Mouse (Mus musculus) heart, embryonic 14.5 days (tissue): ENCODE measurements around the gene Ncaph2. TPM values are rescaled to one million over a fixed set of nuclear protein-coding genes. Genes with fewer than 3 reads are reported as not detected.

Source experiments
- ATAC-seq: fragments of 200-750 bp; cut with Nextera tagmentation; 2 replicates; pipeline ENCODE4 v1.8.0; 2017; ENCODE audit warnings: low read depth, moderate TSS enrichment; ENCODE audit not compliant: insufficient number of reproducible peaks, insufficient read depth, low FRiP score
- H3K27ac ChIP-seq, 2 experiments: fragments of 200-500 bp in 1 of 2; fragments of 300-500 bp in 1 of 2; sonication (generic) in 1 of 2; replicated peaks in 1 of 2; 2 replicates each; pipeline ENCODE4 v1.5.1; 2012 to 2014; ENCODE audit warnings: low read depth in 2 of 2, low read length in 2 of 2, control low read depth in 1 of 2, mild to moderate bottlenecking in 1 of 2, mixed read lengths in 1 of 2; ENCODE audit not compliant: control insufficient read depth in 1 of 2, insufficient read depth in 1 of 2
- H3K27me3 ChIP-seq: fragments of 300-500 bp; sonication (generic); 2 replicates; pipeline ENCODE4 v1.6.1; 2014; ENCODE audit warnings: mild to moderate bottlenecking, low read length, control low read depth; ENCODE audit not compliant: control insufficient read depth, insufficient read depth
- H3K36me3 ChIP-seq: fragments of 300-500 bp; sonication (generic); 2 replicates; pipeline ENCODE4 v1.6.1; 2014; ENCODE audit warnings: mild to moderate bottlenecking, control low read depth, low read length, mixed read lengths; ENCODE audit not compliant: control insufficient read depth, insufficient read depth
- H3K4me1 ChIP-seq, 2 experiments: fragments of 200-500 bp in 1 of 2; fragments of 300-500 bp in 1 of 2; sonication (generic) in 1 of 2; 2 replicates each; pipeline ENCODE4 v1.6.1; 2012 to 2014; ENCODE audit warnings: low read length in 2 of 2, control low read depth in 1 of 2, mixed read lengths in 1 of 2; ENCODE audit not compliant: control insufficient read depth in 2 of 2, insufficient read depth in 2 of 2
- H3K4me2 ChIP-seq: fragments of 300-500 bp; sonication (generic); 2 replicates; pipeline ENCODE4 v1.6.1; 2014; ENCODE audit warnings: mild to moderate bottlenecking, low read length
- H3K4me3 ChIP-seq, 2 experiments: fragments of 200-500 bp in 1 of 2; fragments of 300-500 bp in 1 of 2; sonication (generic) in 1 of 2; 2 replicates each; pipeline ENCODE4 v1.5.1; 2012 to 2014; ENCODE audit warnings: low read length in 2 of 2, mild to moderate bottlenecking in 2 of 2, control low read depth in 1 of 2, low read depth in 1 of 2, moderate library complexity in 1 of 2; ENCODE audit not compliant: control insufficient read depth in 1 of 2, insufficient read depth in 1 of 2
- H3K9ac ChIP-seq: fragments of 300-500 bp; sonication (generic); 2 replicates; pipeline ENCODE4 v1.6.1; 2014; ENCODE audit warnings: mild to moderate bottlenecking, low read length
- H3K9me3 ChIP-seq: fragments of 300-500 bp; sonication (generic); 2 replicates; pipeline ENCODE4 v1.6.1; 2016; ENCODE audit warnings: low read length, control low read depth; ENCODE audit not compliant: control insufficient read depth
- WGBS: fragments of 180-500 bp; shearing (Covaris S2); extraction: QIAGEN DNeasy Blood & Tissue Kit; methylation state at CpG from one replicate; pipeline ENCODE4 v1.1.7; 2014; 5-methylcytosine and 5-hydroxymethylcytosine counted together
- polyA plus RNA-seq: library from polyadenylated mRNA; unstranded; fragments of >200 nt; fragmentation: Nextera tagmentation; extraction: Ambion mirVana; gene quantifications from 2 replicates; pipeline ENCODE4 v1.2.1, GENCODE M21; 2014

Ncaph2 gene
- polyA plus RNA-seq, 1 experiment from 2014 or later: 97.6 TPM

DNA sequence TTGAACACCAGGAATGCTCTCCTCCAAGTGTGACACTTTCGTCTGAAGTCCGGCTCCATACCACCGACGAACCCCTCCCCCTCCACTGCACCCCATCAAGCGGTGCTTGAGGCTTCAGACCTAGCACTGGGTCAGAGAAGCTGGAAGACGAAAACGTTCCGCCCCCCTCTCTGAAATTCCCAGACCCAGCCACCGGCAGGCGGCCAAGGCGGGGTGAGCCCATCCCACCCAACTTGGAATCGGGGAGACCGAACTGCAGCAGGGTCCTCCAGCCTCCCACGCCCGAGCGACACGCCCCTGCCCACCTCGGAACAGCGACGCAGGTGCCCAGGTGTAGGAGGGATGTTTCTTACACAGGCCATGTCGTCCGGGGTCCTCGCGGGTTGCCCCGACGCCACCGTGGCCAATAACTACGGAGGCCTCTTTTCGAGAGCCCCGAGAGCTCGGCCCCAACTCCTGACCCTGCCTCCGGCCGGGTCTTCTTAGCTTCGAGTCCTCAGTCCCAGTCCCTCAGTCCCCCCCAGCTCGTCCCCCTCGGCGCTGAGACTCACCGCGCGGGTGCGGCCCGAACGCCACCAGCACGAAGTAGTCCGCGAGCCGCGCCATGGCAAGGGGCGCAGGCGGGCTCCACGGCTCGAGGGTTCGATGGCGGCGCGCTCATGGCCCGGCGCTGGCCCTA lies 40.9 kb upstream of the Ncaph2 start:
- WGBS: under 1% methylated on average over 58 of the region's 58 CpGs
- H3K9ac ChIP-seq: peak overlapping the region; percentile 96
- no peaks in the 10 kb centered on the region for H3K9me3 ChIP-seq
- peak overlapping the region; percentile 87 for H3K4me2 ChIP-seq
- no peaks in the 10 kb centered on the region for H3K27me3 ChIP-seq
- ATAC-seq: peak; percentile 31
- peak overlapping the region; percentile 60 to 95 for H3K4me3 ChIP-seq
- H3K4me1 ChIP-seq: peaks cover 11 to 16% of the 10 kb centered on the region in 2 experiments
- peak overlapping the region in 1 of 2 experiments; percentile 53; a peak in 2 of 4 replicates for H3K27ac ChIP-seq
- no peaks in the 10 kb centered on the region for H3K36me3 ChIP-seq

DNA sequence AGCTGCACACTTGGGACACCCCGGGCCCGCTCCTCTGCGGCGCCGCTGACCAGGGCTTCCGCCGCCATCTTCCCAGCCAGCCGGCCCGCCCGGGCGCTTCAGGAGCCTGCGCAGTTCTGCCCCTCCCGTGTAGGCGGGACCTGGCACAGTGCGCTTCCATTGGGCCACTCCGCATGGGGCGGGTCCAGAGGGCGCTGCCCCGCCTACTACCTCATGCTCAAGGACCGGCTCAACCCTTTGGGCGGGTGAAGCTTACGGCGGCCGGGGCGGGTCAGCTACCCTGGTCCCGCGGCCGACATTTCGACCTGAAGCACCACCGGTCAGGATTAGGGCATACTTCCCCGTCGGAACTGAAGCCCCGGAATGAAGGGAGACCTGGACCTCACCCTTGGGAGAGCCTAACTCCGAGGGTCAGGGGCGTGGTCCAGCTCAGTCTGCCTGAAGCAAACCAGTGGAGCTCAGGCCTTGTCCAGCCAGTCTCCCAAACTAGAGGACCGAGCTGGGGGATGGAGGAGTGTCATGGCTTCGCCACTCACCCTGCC lies 40.3 kb upstream of the Ncaph2 start, which contains the start of gene Sbf1:
Gene Sbf1 (minus strand): TSS at position 122 of the 542 bp plus-strand sequence.
- peak within 1 kb of the TSS; percentile 87 for H3K4me2 ChIP-seq
- H3K27me3 ChIP-seq: no peaks in the 10 kb centered on the region
- H3K9me3 ChIP-seq: no peaks in the 10 kb centered on the region
- peak within 1 kb of the TSS; percentile 96 for H3K9ac ChIP-seq
- no peaks in the 10 kb centered on the region for H3K36me3 ChIP-seq
- peak within 1 kb of the TSS; percentile 53 to 67 for H3K27ac ChIP-seq
- peaks cover 11 to 15% of the 10 kb centered on the region in 2 experiments for H3K4me1 ChIP-seq
- peak; percentile 99 for ATAC-seq
- under 1% methylated on average over 36 of the region's 37 CpGs for WGBS
- peak within 1 kb of the TSS; percentile 60 to 95 for H3K4me3 ChIP-seq

DNA sequence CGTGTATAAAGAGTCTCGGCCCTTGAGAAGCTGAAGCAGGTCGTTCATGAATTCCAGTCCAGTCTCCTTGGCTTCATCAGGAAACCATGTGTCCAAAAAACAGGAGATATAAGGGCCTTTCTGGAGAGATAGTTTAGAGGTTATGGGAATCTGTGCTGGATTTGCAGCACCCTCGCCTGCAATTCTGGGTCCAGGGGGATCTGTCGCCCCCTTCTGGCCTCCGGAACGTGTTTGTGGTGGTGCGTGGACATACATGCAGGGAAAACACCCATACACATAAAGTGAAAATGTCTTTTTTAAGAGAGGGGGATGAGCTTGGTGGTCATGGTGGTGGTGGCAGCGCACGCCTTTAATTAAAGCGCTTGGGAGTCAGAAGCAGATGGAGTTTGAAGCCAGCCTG lies 39.4 kb upstream of the Ncaph2 start:
- Histone ChIP-seq H3K36me3 (no peaks in the 10 kb centered on the region), H3K9me3 (no peaks in the 10 kb centered on the region), H3K4me1 (peaks cover 10 to 13% of the 10 kb centered on the region in 2 experiments), H3K9ac (no peak overlapping the region), H3K27me3 (no peaks in the 10 kb centered on the region), H3K27ac (no peak overlapping the region), H3K4me3 (no peak overlapping the region), H3K4me2 (peak overlapping the region; percentile 70; the same call in 1 of the 2 replicates)
- WGBS: 64% methylated on average over 11 of the region's 11 CpGs
- ATAC-seq: no peak

DNA sequence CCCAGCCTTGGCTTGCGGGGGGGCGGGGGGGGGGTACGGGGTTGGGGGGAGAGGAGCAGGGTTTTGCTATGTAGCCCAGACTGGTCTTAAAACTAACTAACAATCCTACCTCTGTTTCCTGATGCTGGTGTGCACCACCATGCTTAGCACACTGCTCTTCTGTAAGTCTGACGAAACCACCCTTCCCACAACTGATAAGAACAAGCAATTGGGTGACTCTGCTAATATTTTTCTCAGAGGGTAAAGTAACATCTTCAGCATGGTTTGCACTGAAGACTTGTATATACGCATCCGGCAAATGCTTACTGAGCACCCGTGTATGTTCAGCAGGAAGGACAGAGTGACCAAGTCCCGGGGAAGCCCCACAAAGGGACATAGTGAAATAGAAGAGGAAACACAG lies 34.3 kb upstream of the Ncaph2 start:
- Histone ChIP-seq H3K4me3 (no peak overlapping the region), H3K27ac (no peak overlapping the region), H3K9ac (no peak overlapping the region), H3K4me1 (peaks cover 4 to 8% of the 10 kb centered on the region in 2 experiments; a peak in 1 of 4 replicates), H3K36me3 (no peaks in the 10 kb centered on the region), H3K9me3 (no peaks in the 10 kb centered on the region), H3K4me2 (no peak overlapping the region), H3K27me3 (peaks cover 16% of the 10 kb centered on the region)
- no peak for ATAC-seq
- WGBS: 73% methylated on average over 8 of the region's 8 CpGs

DNA sequence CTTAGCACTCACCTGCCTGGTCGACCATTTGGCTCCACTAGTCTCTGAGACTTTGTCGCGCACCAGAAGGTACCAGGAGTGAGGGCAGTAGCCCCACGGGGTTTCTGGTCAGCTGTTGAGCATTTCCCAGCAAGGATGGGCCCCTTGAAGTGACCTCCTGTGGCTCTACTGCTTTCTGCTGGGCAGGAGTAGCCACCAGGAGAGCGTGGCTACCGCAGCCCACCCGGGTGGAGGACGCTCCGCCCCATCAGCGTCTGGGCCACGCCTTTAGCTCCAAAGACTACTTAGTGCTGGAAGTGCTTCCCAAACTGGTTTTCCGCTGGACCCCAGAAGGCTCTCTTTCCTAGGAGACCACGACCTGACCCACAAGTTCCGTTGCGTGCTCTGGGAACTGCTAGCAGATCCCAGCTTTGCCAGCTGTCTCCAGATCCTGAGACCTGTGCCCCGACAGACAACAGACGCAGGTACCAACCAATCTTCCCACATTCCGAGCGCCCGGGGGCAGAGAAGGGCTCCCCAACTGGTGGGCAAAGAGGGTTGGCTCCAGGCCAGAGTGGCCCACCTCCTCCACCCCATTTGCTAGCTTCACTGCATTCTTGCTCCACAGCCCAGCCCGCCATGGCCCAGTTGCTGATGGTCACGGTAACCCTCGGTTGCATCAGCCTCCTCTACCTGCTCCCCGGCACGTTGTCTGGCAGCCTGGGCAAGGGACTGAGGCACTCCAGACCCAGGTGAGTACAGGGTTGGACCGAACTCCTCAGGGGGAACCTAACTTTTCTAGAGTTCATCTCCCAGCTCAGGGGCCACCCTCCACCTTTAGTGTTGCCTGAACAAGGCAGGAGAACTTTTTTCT lies 32.6 kb upstream of the Ncaph2 start, which contains the start of gene Adm2:
Gene Adm2 (plus strand): TSS at position 51 of the 853 bp plus-strand sequence.
- H3K4me1 ChIP-seq: peaks cover 4 to 8% of the 10 kb centered on the region in 2 experiments; a peak in 1 of 4 replicates
- H3K4me2 ChIP-seq: peak within 1 kb of the TSS; percentile 62
- H3K9me3 ChIP-seq: no peaks in the 10 kb centered on the region
- peak within 1 kb of the TSS; percentile 47 for H3K9ac ChIP-seq
- H3K4me3 ChIP-seq: peak within 1 kb of the TSS; percentile 29 to 34
- WGBS: 6% methylated on average over 26 of the region's 26 CpGs
- no peaks in the 10 kb centered on the region for H3K36me3 ChIP-seq
- no peak for ATAC-seq
- peaks cover 16% of the 10 kb centered on the region for H3K27me3 ChIP-seq
- no peak within 1 kb of the TSS for H3K27ac ChIP-seq

DNA sequence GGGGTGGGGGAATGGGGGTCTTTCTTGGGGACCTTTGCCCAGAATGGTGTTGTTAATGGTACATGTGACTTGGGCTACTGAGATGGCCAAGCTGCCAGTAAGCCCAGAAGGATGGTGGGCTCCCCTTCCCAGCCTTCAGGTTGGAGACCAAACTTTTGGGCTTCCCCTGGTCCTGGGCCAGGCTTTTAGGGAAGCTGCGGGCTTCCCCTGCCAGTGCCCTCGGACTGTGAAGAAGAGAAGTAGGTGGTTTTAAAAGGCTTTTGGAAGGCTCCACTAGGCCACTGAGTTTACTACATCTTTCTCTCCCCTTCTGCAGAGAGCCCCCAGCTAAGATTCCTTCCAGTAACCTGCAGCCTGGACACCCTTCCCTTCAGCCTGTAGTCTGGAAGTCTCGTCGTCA lies 31.9 kb upstream of the Ncaph2 start:
- Histone ChIP-seq H3K36me3 (no peaks in the 10 kb centered on the region), H3K4me3 (no peak overlapping the region), H3K27ac (no peak overlapping the region), H3K4me1 (peaks cover 4 to 8% of the 10 kb centered on the region in 2 experiments; a peak in 1 of 4 replicates), H3K27me3 (peaks cover 16% of the 10 kb centered on the region), H3K9ac (no peak overlapping the region), H3K4me2 (0 out of 2 replicates have a peak overlapping the region, but pooled peaks have one; percentile 62), H3K9me3 (no peaks in the 10 kb centered on the region)
- no peak for ATAC-seq
- WGBS: 86% methylated on average over 4 of the region's 4 CpGs

DNA sequence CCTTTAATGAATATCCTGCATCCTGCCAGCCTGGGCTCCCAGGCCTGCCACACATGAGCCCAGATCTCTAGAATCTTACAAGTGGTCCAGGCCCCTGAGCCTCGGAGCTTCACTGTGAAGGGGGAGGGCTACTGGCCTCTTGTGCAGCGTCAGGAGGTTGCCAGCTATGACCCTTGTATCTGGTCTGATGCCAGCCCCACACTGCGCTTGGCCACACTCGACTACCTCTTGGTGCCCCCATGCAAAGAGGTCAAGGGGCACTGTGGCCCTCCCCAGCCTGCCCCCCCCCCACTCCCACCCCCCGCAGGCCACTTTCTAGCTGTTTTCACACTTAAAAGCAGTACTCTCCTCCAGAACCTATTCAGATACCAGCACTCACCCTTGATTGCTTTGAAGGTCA lies 29.1 kb upstream of the Ncaph2 start:
- H3K27me3 ChIP-seq: peaks cover 16% of the 10 kb centered on the region
- no peak overlapping the region for H3K9ac ChIP-seq
- H3K9me3 ChIP-seq: no peaks in the 10 kb centered on the region
- 59% methylated on average over 5 of the region's 5 CpGs for WGBS
- H3K4me2 ChIP-seq: no peak overlapping the region
- ATAC-seq: no peak
- no peak overlapping the region for H3K4me3 ChIP-seq
- no peaks in the 10 kb centered on the region for H3K36me3 ChIP-seq
- peaks cover 4 to 8% of the 10 kb centered on the region in 2 experiments; a peak in 1 of 4 replicates for H3K4me1 ChIP-seq
- H3K27ac ChIP-seq: no peak overlapping the region
